Mouse (Mus musculus) urinary bladder, postnatal 14 days (tissue): ENCODE measurements around the gene Havcr1.
"Not testable (repeated sequence)": the region's sequence is repeated elsewhere in the genome, so short reads cannot be mapped to it uniquely, and the experiment has no call there.

ENCODE experiments used
- DNase-seq: peaks from one replicate; pipeline ENCODE4 v3.0.0; 2021; ENCODE audit warnings: low spot score

The Havcr1 gene

DNA sequence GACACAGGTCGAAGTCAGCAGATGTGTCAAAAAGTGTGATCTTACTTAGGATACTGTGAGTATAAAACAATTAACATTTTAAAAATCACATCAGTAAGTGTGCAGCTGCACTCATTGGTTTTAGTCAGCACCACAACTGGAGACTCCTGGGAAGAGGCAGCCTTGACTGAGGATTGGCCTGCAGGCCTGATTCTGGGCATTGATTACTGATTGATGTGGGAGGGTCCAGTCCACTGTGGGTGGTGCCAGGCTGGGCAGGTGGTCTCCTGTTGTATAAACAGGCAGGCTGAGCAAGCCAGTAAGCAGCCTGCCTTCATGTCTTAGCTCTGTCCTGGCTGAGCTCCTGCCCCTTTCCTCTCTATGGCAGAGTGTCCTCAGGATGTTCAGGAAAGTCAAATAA, at the start of gene Havcr1:
Gene Havcr1, plus strand, starts transcription at position 5 of the 400 bp plus-strand sequence.
- DNase-seq: not testable (repeated sequence)

DNA sequence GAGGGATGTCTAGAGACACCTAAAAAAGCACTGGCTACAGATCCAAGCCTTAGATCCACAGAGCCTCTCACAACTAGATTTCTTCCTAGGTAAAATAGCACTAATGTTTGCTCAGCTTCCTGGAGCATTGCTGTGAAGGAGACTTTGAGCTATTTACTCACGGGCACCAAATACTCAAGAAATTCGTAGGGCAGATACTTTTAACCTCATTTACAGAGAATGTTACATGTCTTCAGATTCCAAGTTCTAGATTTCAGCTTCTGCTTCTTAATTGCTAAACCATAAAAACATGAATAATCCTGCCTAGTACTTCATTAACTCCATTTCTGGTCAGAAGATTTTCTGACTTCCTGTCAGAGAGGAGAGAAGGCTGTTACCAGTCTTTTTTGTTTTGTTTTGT, 44.7 kb upstream of the Havcr1 start:
- no peak for DNase-seq

DNA sequence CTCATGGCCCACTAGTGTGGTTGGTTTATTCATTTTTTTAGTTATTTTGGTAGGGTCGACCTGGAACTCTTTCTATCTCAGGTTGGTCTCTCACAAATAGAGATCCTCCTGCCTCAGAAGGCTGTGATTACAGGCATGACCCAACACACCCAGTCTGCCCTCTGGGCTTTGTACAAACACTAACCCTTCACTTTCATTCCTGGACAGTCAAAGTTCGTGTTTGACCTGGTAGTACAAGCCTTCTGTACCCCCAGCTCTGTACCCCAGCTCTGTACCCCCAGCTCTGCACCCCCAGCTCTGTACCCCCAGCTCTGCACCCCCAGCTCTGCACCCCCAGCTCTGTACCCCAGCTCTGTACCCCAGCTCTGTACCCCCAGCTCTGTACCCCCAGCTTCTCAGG, 39.0 kb upstream of the Havcr1 start:
- not testable (repeated sequence) for DNase-seq

- no peak for DNase-seq
These were observed 37.2 kb upstream of the Havcr1 start for GRCm38 (mm10) chr11:46697433-46698277.

DNA sequence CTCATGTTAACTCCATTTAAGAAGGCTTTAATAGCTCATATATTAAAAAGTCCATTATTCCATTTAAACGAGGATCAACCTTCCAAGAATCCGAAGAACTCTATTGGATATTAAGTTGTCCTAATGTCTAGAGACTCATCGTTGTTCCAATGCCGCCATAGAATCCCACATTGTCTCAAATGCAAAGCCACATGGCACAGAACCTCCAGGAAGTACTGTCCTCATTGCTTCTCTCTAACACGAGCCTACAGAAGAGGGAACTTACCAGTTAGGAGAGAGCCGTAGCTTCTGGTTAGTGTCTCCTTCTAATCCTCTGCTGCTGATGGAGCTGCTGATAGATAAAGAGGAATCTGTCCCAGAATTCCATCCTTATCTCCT, 36.6 kb upstream of the Havcr1 start:
- no peak for DNase-seq

DNA sequence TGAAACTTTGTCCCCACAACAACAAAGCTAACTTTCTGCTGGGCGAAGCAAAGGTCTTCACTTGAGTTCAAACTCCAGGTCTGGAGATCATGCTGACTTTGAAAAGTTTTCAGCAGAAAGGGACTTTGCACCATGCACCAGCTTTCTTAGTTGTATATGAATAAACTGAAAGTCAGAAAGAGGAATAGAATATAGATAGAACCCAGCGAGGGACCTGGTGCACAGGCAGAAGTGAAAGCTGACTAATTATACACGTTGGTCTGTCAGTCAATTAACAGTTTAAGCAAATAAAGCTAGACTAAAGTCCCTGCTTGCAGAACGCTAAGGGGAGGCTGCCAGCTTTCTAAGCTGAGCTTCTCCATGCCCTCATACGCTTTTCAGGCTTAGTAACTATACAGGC, 36.0 kb upstream of the Havcr1 start:
- no peak for DNase-seq

DNA sequence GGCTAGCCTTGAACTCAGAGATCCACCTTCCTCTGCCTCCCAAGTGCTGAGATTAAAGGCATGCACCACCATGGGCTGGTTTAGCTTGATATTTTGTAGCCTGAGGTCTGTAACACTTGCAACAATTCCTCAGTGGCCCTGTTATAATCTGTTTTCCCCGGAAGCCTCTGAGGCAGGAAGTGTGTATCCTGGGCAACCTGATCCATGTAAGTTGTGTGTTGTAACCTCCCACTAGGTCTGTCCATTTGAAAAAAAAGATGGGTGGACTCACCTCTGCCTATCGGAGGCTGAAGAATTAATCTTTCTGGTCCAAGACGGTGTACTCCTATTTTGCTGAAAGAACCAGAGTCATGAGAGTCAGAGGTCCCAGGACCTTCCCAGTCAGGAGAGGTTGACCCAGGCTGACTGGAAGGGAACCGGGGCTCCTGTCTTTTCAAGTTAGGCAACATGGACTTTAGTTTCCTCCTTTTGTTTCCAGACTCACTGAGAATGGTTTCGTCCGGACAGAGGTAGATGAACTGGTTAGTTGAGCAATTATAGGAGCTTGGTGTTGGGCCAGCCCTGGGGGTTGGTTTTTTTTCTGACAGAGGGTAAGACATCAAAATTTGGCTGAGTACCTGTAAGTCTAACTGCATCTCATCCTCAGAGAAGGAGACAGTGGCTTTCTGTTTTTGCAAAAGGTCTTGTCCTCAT, 28.1 kb upstream of the Havcr1 start, which contains the start of gene Timd2:
Gene Timd2, minus strand, starts transcription at position 398 of the 693 bp plus-strand sequence.
- no peak for DNase-seq

DNA sequence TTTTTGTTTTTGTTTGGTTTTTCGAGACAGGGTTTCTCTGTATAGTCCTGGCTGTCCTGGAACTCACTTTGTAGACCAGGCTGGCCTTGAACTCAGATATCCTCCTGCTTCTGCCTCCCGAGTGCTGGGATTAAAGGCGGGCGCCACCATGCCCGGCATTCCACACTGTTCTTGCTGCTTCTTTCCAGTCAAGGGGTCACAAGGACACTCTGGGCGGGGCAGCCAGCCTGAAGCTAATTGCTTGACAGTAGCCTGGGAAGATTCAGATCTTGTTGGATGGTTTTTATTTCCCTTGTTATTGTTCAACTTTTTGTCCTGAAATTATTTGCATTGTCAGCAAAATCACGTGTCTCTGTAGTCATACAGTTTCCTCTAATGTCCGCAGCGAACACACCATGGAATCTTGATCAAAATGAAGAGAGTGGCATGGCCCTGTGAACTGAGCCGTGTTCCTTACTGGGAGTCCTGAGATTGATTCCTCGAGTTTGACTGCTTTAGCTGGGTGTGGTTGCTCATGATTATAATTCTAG, 3.3 kb upstream of the Havcr1 start:
- no peak for DNase-seq

- no peak for DNase-seq
These were observed 1.6 kb upstream of the Havcr1 start for GRCm38 (mm10) chr11:46733242-46733789.

DNA sequence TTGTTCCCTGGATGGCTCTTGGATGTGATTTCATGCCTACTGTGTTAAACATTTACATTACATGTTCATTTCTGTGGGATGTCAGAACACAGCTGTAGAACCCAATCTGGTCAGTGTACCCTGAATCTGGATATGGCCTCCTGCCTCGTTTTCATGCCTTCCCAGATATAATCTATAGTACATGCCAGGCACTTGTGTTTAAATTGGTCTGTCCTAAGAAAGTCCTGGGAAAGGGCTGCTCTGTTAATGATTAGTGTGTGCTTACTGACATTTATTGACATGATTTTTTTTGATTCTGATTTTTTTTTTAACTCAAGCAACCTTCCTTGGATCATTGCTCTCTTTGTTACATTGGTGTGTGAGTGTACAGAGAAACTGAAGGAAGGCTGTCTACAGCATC, 263 bp upstream of the Havcr1 start:
- no peak for DNase-seq

DNA sequence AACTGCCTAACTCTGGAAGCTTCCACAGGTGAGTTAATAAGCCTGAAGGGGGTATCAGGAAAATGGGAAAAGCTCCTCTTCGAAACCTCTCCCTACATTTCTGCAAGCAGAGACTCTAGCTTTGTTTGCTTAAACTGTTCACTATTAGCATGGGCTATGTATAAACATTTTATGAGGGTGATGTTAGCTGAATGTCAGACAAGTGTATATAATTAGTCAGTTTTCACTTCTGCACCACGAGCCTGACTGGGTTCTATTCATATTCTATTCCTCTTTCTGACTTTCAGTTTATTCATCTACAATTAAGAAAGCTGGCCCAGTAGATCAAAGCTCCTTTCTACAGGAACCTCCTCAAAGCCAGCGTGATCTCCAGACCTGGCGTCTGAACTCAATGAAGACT, 4.6 kb downstream of the Havcr1 start:
- no peak for DNase-seq

GRCm38 (mm10) chr11:46740886-46741285, 6.0 kb downstream of the Havcr1 start:
- DNase-seq: no peak

- DNase-seq: no peak
These were observed 6.8 kb downstream of the Havcr1 start for GRCm38 (mm10) chr11:46741716-46742115.

DNA sequence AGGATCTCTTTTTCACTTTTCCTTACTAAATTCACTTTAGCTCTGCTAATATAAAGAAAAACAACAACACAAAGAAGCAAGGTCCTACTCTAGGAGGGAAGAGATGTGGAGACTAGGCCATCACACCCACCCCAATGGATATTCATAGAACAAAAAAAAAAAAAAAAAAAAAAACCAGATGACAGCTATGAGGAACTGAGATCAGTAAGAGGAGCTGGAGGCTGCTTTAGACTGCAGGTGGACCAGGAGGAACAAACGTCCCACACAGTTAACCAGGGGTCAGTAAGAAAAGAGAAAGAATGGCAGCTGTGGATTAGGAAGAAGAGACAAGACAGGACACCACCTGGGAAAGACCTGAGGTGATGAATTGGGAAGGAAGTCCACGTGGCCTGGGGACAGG, 13.1 kb downstream of the Havcr1 start:
- DNase-seq: no peak

DNA sequence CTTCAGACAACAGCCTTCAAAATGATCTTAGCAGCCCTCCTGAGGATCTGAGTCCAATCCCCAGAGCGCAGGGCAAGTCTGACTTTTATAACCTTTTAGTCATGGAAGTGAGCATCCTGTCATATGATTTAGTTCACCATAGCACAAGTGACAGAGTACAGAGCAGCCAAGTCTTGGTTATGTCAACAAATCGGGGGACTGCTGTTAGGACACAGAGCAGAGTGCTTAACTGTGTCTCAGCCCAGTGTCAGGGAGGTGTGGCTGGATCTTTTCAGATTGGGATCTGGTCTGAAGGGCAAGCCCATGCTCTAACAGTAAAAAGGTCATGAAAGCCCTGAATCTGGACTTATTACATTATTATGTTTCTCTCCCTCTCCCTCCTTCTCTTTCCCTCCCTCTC, 18.8 kb downstream of the Havcr1 start:
- no peak for DNase-seq

GRCm38 (mm10) chr11:46754669-46755068, 19.8 kb downstream of the Havcr1 start:
- no peak for DNase-seq

DNA sequence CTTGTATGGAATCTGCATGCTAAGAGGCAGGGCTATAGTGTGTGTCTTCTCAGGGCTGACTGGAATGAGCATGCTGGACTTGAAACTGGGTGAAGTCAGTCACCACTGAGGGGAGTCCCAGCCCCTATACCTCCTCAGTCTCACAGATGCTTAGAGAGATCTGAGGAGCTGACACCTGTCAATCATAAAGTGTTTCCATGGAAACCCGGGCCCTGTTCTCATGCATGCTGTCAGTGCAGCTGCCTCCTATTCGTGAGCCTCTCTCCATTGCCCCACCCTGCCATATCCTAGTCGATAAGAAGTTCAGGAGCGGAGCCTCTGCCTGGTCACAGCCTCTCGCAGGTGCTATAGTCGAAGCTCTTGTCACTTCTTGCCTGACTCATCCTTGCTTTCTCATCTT, 20.8 kb downstream of the Havcr1 start:
- not testable (repeated sequence) for DNase-seq

GRCm38 (mm10) chr11:46776879-46777278, 42.0 kb downstream of the Havcr1 start:
- DNase-seq: no peak

DNA sequence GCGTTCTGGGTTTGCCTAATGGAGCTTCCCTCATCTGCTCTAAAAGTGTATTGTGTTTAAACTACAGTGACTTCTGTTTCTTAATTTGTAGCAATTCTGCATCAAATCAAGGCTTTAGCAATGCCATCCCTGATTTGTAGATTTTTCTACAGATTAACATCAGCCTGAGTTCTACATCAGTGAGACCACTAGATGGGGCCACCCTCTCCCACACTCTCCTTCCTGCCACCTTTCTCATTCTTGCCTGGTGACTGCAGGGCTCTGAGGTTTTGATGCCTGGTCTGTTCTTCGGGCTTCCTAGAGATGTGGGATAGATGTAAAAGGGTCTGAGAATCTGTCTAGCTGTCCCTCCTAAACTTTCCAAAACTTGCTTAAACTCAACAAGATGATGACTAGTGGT, 44.9 kb downstream of the Havcr1 start:
- no peak for DNase-seq

- no peak for DNase-seq
These were observed 69.6 kb downstream of the Havcr1 start for GRCm38 (mm10) chr11:46804440-46804839.

GRCm38 (mm10) chr11:46810511-46810910, 75.6 kb downstream of the Havcr1 start, which contains the start of gene Timd4:
Gene Timd4 (plus strand): TSS chr11:46810800.
- no peak for DNase-seq

DNA sequence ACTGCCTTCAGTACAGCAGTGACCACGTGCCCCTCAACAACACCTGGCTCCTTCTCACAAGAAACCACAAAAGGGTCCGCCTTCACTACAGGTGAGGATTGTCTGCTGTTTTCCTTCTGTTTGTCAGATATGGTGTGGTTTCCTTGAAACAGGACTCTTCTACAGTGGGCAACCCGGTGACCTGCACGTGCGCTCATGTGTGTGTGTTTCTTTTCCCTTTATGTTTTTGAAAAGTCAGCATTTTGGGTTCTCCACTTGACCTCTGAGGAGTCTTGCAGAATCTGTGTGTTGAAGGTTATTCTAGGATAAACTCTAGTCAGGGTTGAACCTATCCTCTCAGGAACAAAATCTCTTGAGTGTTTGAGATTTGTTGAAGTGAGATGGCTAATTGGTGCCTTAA, 82.8 kb downstream of the Havcr1 start:
- DNase-seq: no peak

- no peak for DNase-seq
These were observed 85.0 kb downstream of the Havcr1 start for GRCm38 (mm10) chr11:46819930-46820329.
